Mouse (Mus musculus): ENCODE measurements around the gene Ebf1.

Ebf1 gene

GRCm38 (mm10) chr11:44663609-44664141 is 46.6 kb downstream of the Ebf1 start:
- no peak for DNase-seq

DNA sequence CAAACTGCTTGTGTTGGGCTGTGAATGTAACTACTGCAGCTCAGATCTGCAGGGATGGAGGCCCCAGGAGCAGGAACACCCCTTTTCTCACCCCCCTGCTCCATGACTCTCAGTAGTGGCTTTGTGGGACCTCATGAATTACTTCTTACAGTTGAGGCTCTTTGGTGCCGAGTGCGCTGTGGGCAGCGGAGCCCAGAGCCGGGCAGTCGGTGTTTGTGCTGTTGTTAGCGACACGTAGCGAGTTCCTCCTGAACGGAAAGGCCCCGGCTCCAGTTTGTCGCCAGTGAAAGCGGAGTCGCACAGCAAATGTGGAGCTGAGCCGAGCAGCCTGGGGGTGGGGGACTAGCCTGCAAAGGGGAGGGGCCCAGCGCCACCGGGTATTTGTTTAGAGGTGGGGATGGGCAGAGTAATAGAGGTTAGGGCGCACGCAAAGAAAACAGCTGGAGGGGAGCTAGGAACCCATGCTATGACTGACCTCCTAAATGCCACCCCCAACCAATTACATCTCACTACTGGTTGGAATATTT is 48.1 kb downstream of the Ebf1 start:
- peak; percentile 69 to 77 for DNase-seq

DNA sequence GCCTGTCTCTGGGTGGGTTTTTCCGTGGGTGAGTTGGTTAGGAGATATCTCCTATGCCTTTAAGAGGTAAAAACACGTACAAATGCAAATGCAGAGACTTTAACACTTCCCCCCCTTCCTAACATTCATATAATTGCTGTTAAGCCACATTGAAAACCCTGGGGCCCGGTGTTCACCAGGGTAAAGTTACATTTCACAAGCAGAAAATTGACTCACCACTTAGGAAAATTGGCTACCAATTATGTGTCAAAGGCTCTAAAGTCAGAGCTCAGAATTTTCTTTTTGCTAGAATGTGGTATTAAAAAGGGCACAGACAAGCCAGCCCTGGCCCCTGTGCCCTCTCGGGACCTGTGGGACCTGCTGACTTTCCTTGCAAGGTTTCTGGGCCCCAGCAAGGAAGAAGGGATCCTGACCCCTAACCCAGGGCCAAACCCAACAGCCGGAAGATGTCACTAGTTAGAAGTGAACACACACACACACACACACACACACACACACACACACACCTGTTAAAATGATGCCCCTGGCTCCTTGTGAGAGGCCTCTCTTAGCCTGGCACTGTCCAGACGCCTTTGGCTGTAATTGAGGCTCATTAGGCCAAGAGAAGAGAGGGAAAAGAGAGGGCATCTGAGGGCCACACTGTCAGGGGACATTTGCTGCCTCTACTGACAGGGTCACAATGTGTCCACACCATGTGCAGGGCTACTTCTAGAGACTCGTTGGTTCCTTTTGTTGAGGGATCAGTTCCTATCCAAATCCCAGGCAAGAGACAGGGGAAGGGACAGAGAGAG is 48.8 kb downstream of the Ebf1 start:
- no peak for DNase-seq

DNA sequence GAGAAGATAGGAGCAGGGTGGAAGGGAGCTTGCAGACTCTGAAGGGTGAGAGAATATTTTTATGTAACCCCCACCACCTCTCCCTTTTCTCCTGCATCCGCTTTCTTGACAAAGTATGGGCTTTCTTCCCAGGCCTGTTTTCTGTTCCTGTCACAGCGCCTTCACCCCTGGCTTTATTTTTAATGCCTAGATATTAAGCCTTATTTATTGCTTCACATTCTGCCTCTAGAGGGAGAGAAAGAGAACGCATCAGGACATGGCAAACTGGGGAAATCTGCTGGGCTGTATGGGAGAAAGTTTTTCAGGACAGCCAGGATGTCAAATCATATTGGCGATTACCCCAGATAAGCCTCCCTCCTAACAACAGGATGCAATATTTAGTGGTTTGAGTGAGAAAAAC is 49.6 kb downstream of the Ebf1 start:
- peak in 1 of 2 experiments; percentile 40 for DNase-seq

DNA sequence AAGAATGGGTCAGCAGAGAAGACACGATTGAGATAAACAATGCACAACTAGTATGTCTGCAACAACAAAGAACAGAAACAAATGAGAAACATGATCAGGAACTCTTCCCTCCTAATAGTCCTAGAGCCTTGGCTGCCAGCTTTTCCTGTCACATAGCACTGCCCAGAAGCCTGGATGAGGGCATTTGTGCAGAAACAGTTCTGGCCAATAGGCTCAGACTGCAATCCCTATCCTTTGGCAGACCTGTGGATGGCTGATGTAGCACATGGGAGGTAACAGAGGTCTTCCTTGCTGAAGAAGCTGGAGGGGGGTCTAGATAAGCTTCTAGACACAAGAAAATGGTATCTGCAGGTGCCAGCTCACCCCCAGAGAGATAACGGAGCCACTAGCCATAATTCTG is 64.2 kb downstream of the Ebf1 start:
- DNase-seq: no peak

DNA sequence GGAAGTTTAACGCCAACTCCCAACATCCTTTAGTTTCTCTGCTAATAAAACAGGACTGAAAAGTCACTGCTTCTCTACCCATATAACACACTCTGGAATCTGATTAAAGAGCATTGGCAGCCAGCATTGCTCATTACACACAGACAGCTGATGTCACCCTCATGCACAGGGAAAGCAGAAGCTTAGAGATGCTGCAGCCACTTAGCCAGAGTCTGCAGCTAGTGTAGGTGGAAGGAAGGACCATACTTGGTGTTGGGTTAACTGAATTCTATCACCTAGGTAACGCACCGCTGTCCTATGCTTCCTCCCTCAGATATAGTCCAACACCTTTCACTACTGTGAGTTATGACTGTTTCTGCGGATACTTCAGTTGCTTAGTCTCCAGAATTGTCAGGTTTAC is 64.9 kb downstream of the Ebf1 start:
- no peak for DNase-seq

- no peak for DNase-seq
Measured at GRCm38 (mm10) chr11:44682703-44683539, 65.8 kb downstream of the Ebf1 start.

GRCm38 (mm10) chr11:44684486-44685076 is 67.5 kb downstream of the Ebf1 start:
- peak; percentile 30 to 51 for DNase-seq

DNA sequence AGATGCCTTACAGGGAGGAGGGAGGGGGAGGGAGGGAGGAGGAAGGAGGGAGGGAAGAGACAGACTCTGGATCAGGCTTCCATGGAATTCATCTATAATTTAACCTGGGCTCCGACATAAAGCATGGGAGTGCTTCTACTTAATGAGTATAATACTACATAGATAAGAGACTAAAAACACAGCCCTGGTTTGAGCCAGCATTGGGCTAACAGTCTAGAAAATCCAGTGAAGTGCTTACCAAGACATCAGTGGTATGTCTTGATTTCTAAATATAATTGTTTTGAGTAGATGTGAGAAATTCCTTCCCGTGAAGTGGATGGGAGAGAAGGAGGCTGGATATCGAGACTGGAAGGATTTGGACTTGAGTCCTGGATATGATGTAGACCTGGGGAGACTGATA is 68.0 kb downstream of the Ebf1 start:
- no peak for DNase-seq

- DNase-seq: peak; percentile 71 to 80
Measured at GRCm38 (mm10) chr11:44685911-44686361, 68.8 kb downstream of the Ebf1 start.

GRCm38 (mm10) chr11:44686378-44686777 is 69.3 kb downstream of the Ebf1 start:
- no peak for DNase-seq

DNA sequence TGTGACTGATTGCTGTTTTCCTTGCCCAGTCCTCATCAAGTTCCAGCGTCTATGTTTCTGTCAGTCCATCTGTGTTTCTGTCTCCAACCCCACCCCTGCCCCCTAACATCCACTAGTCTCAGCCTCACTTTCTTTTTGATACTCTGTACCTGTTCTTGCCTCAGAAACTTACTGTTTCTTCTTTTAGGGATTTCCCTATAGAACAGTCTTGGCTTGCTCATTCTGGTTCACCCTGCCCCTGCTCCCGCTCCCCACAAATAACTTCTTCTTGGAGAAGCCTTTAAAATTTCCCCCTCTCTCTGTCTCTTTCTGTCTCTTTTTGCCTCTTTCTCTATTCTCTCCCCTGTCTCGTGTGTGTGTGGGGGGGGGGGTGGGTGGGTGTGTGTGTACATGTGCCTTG is 71.4 kb downstream of the Ebf1 start:
- DNase-seq: no peak

DNA sequence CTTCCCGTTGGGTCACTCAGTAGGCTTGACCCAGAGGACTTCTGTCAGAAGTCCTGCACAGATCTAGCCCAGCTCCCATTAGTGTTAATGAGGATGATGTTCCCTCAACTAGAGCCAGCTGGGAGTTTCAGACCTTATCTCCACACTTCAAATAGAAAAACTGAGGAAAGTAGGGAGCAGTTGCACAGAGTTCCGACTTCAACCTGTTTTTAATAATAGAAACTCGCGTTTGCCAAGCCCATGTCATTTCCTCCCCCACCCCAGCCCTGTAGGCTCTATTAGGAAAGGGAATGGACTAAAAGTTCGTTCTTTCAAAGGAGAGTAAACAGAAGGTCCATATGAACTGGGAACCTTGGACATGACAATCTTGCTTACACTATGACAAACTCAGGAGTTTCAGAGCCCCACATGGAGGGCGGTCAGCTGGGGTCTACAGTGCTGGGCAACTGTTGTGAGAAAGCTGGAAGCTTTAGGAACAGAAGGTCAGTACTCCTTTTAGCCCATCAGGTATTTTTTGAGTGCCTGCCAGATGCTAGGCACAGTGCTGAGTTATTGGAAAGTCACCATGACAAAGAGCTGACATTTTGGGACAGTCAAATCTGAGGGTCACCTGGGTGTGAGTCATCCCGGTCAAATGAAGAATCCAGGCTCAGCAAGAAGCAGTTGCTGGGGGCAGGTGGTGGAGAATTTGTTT is 72.6 kb downstream of the Ebf1 start:
- no peak for DNase-seq

DNA sequence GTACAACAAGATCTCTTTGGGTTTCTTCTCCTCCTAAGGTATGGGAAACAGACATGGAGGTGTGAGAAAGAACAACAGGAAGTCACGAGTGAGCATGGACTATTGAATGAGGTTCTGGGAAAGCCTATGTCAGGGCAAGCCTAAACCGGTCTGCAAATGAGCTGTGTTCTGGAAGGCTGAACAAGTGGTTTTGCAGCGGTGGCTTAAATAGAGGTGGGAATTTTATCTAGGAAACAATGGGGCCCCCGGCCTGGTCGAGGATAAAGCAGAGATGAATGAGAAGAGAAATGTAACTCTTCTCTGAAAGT is 73.1 kb downstream of the Ebf1 start:
- no peak for DNase-seq

DNA sequence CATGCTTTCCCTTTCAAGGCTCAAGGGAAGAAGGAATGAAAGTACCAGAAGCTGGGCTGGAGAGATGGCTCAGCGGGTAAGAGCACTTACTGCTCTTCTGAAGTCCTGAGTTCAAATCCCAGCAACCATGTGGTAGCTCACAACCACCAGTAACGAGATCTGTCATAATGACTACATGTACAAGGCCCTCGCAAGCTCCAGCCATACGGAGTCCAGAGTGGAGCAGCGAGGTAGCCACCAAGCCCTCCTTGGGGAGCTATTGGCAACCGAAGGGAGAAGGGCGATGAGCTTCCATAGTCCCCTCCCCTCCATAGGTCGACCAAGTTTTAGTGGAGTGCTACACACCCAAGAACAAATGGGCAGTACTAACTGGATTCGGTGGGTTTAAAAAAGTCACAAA is 78.3 kb downstream of the Ebf1 start:
- DNase-seq: no peak

- DNase-seq: peak; percentile 75 to 85
Measured at GRCm38 (mm10) chr11:44696539-44697201, 79.6 kb downstream of the Ebf1 start.

DNA sequence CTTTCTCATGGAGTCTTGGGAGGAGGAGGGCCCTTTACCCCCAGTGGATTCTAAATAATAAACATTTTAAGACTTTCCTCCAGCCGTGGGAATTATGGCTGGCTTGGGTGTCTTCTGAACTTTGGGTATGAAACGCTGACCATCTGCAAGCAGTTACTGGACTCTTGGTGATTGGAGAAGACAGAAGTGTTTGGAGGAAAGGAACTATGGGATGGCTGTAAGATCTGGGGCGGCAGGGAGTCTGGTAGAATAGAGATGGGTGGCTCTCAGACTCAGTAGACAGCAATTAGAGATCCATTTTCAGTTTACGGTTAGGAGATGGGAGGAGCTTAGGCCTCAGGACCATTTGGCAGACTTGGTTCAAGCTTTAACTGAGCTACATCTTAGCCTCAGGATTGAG is 83.1 kb downstream of the Ebf1 start:
- DNase-seq: peak in 1 of 2 experiments; percentile 40

GRCm38 (mm10) chr11:44701221-44701810 is 84.2 kb downstream of the Ebf1 start:
- no peak for DNase-seq

DNA sequence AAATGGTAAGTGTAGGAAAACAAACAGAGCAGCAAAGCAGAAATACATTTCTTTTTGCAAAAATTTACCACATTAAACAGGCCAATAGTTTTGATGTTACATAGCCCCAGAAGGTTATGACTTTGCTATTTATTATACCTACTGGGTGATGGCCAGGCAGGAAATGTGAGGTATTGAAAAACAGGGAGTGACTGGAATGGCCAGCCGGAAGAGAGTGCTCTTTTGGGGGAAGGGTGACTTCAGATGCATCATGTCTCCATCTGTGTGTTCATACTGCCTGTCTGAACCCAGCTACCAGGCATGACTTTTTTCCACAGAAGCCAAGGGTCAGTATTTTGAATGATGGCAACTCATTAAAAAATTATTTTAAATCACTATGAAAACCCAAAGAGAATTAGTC is 84.7 kb downstream of the Ebf1 start:
- DNase-seq: no peak

- DNase-seq: no peak
Measured at GRCm38 (mm10) chr11:44702716-44703486, 85.8 kb downstream of the Ebf1 start.

GRCm38 (mm10) chr11:44703951-44704350 is 86.8 kb downstream of the Ebf1 start:
- no peak for DNase-seq

Data from kidney, postnatal 4 days (tissue).